In genomic region chr4:145207718-145208371, GRCm38 (mm10) we compare ENCODE assay signal across 18 mouse cellular contexts. TPM values are rescaled to one million over a fixed set of nuclear protein-coding genes. Genes with fewer than 3 reads are reported as not detected.
A peak's percentile ranks its signal among the peaks of the same experiment; 100 is the strongest.
DNase-seq lines count a peak whose midpoint lies in the region; ATAC-seq and TF ChIP-seq lines count a peak whose summit lies in the region.
"Had no signal": no experiment of that assay in that cellular context is flagged by ENCODE, and none has a peak within 500 bp of the region (broad histone marks: within the 10 kb centered on the region; RNA-seq: fewer than 3 reads in every experiment).

No protein-coding gene starts in this region.

- ATAC-seq in kidney, postnatal 0 days (replicated peaks; ENCODE audit: low FRiP score, low read depth) = no peak

- no peak for TF ChIP-seq CTCF in kidney, postnatal 0 days (IDR thresholded peaks at IDR 0.05; ENCODE audit: low read depth)
- TF ChIP-seq CTCF in E14TG2a.4 (conservative IDR thresholded peaks at IDR 0.05; ENCODE audit: low read length) = no peak
- no peak for TF ChIP-seq CTCF in thymus, adult 2 months (IDR thresholded peaks at IDR 0.05; ENCODE audit: borderline replicate concordance, control insufficient read depth, extremely low read depth, insufficient read depth, low read length, poor library complexity)

- H3K9ac ChIP-seq in kidney, postnatal 0 days (ENCODE audit: low read depth, low read length) = no peak overlapping the region
- H3K9ac ChIP-seq: heart, embryonic 13.5 days; stomach, embryonic 15.5 days had no signal

- H3K27me3 ChIP-seq in kidney, postnatal 0 days (ENCODE audit: insufficient read depth, low read length) = no peaks in the 10 kb centered on the region
- H3K27me3 ChIP-seq in E14TG2a.4 (ENCODE audit: insufficient read depth, low read length) = no peaks in the 10 kb centered on the region
- no peaks in the 10 kb centered on the region for H3K27me3 ChIP-seq in thymus, adult 2 months (ENCODE audit: control insufficient read depth, insufficient read depth, low read length)
- H3K27me3 ChIP-seq: heart, embryonic 13.5 days; stomach, embryonic 15.5 days had no signal

- H3K4me1 ChIP-seq in kidney, postnatal 0 days (replicated peaks; ENCODE audit: insufficient read depth, low read length) = no peaks in the 10 kb centered on the region
- H3K4me1 ChIP-seq in E14TG2a.4 (replicated peaks; ENCODE audit: low read depth, low read length) = peaks cover 72% of the 10 kb centered on the region
- peaks cover 22% of the 10 kb centered on the region for H3K4me1 ChIP-seq in thymus, adult 2 months (replicated peaks; ENCODE audit: control insufficient read depth, insufficient read depth, low read length)
- H3K4me1 ChIP-seq: heart, embryonic 13.5 days; hindbrain, embryonic 10.5 days; stomach, embryonic 15.5 days had no signal

- H3K4me2 ChIP-seq in kidney, postnatal 0 days (ENCODE audit: low read length) = no peak overlapping the region
- H3K4me2 ChIP-seq: heart, embryonic 13.5 days; stomach, embryonic 15.5 days had no signal

- 64% methylated on average over 3 of the region's 3 CpGs for WGBS in kidney, postnatal 0 days
- WGBS in thymus, adult 2 months = 86% methylated on average over 3 of the region's 3 CpGs

- 0 out of 2 replicates have a peak overlapping the region, but pooled peaks have one; percentile 4 for H3K27ac ChIP-seq in kidney, postnatal 0 days
- H3K27ac ChIP-seq in thymus, adult 2 months (ENCODE audit: control insufficient read depth, insufficient read depth, low read length) = no peak overlapping the region
- H3K27ac ChIP-seq: heart, embryonic 13.5 days; hindbrain, embryonic 10.5 days; macrophage; stomach, embryonic 15.5 days had no signal

- no peak overlapping the region for H3K4me3 ChIP-seq in kidney, postnatal 0 days (replicated peaks; ENCODE audit: low read depth, low read length)
- 0 out of 2 replicates have a peak overlapping the region, but pooled peaks have one; percentile 23 for H3K4me3 ChIP-seq in E14TG2a.4 (replicated peaks; ENCODE audit: low read length)
- no peak overlapping the region for H3K4me3 ChIP-seq in thymus, adult 2 months (ENCODE audit: control insufficient read depth, insufficient read depth, low read length)
- H3K4me3 ChIP-seq: erythroblast, embryonic 14.5 days; heart, embryonic 13.5 days; hindbrain, embryonic 10.5 days; stomach, embryonic 15.5 days had no signal

- H3K36me3 ChIP-seq in kidney, postnatal 0 days (ENCODE audit: insufficient read depth, low read length) = no peaks in the 10 kb centered on the region
- H3K36me3 ChIP-seq in E14TG2a.4 (ENCODE audit: insufficient read depth, low read length) = no peaks in the 10 kb centered on the region
- H3K36me3 ChIP-seq in thymus, adult 2 months (ENCODE audit: control insufficient read depth, insufficient read depth, low read length) = no peaks in the 10 kb centered on the region
- H3K36me3 ChIP-seq: heart, embryonic 13.5 days; hindbrain, embryonic 10.5 days; stomach, embryonic 15.5 days had no signal

- DNase-seq in kidney, postnatal 0 days (ENCODE audit: low spot score) = no peak
- DNase-seq in kidney, postnatal 25 days = no peak
- DNase-seq in ES-CJ7 (ENCODE audit: low read depth, low spot score) = peak; percentile 87
- DNase-seq in layer of hippocampus, adult 11-12 months (ENCODE audit: low spot score) = peak; percentile 59
- DNase-seq in spleen, postnatal 36 days (ENCODE audit: low spot score in 2 of 2) = no peak
- no peak for DNase-seq in thymus, adult 2 months
- DNase-seq: adrenal gland, postnatal 25 days; cerebellum, adult 11-12 months; gastrocnemius, postnatal 10 days; liver; right cerebral cortex, postnatal 14 days; thymus, postnatal 25 days had no signal

- no peak for TF ChIP-seq POLR2A in thymus, adult 2 months (IDR thresholded peaks at IDR 0.05; ENCODE audit: control insufficient read depth, extremely low read depth, insufficient read depth, low read length, poor library complexity)

- no peaks in the 10 kb centered on the region for H3K9me3 ChIP-seq in kidney, postnatal 0 days (replicated peaks; ENCODE audit: low read length)
- H3K9me3 ChIP-seq in E14TG2a.4 (ENCODE audit: low read length) = no peaks in the 10 kb centered on the region
- H3K9me3 ChIP-seq: heart, embryonic 13.5 days; hindbrain, embryonic 10.5 days; stomach, embryonic 15.5 days had no signal

RNA-seq across cellular contexts. Expression of gene Vps13d, which starts 13.0 kb away (rescaled TPM):
- polyA plus RNA-seq in kidney, postnatal 0 days (2015; fragmentation: Nextera tagmentation; extraction: Ambion mirVana) = 14.7 and 15.2 TPM in 2 replicates
- 22.5 and 23.5 TPM in 2 replicates for polyA plus RNA-seq in thymus, adult 2 months (2012; rRNA removed)

RNA-seq across cellular contexts. Expression of gene Tnfrsf1b, which starts 38.8 kb away (rescaled TPM):
- 2.5 TPM in 2 replicates for polyA plus RNA-seq in kidney, postnatal 0 days (2015; fragmentation: Nextera tagmentation; extraction: Ambion mirVana)
- 46.5 and 48.1 TPM in 2 replicates for polyA plus RNA-seq in thymus, adult 2 months (2012; rRNA removed)

Comparison
In these comparisons a context has a peak if more than half of its experiments do, and no peak if none do; other contexts are left out.
1. DNase-seq: peak in ES-CJ7 (single experiment) and layer of hippocampus, adult 11-12 months (single experiment); none in kidney, postnatal 0 days (single experiment), kidney, postnatal 25 days (0 of 2), spleen, postnatal 36 days (0 of 2) and thymus, adult 2 months (single experiment).
2. RNA of gene Tnfrsf1b, which starts 38.8 kb away (polyA plus RNA-seq): 46.5 to 48.1 TPM in thymus, adult 2 months; 2.5 TPM in kidney, postnatal 0 days; every median in the first group is over 10 times any median in the second.